Mouse (Mus musculus): ENCODE measurements at regions not wholly inside any gene's neighbourhood (a gene's known extent, or its start where the extent isn't known, plus 50 kb on each side); places are given as distances from the start of the nearest gene placed in this dataset.

GRCm38 (mm10) chr5:129298646-129299455 lies 202.2 kb upstream of the Sfswap start:
- no peak for TF ChIP-seq CTCF (IDR thresholded peaks at IDR 0.05; ENCODE audit: borderline replicate concordance, extremely low read depth, insufficient read depth, insufficient read length)
- no peak for TF ChIP-seq POLR2A (IDR thresholded peaks at IDR 0.05; ENCODE audit: borderline replicate concordance, extremely low read depth, insufficient read depth, insufficient read length, poor library complexity, severe bottlenecking)

Measured in brain, embryonic 14.5 days (tissue).